Mouse (Mus musculus): ENCODE results near the gene Zbtb22.

GRCm38 (mm10) chr17:33965082-33965845 lies 49.6 kb downstream of the Zbtb22 start:
- TF ChIP-seq CTCF (IDR thresholded peaks at IDR 0.05; ENCODE audit: extremely low read depth, insufficient read depth, insufficient read length, insufficient replicate concordance) (no peak), POLR2A (IDR thresholded peaks at IDR 0.05; ENCODE audit: low read depth, low read length) (no peak)

Measured in spleen, adult 2 months (tissue).